Mouse (Mus musculus) olfactory bulb, adult 2 months (tissue): ENCODE results near the gene Tmem238l. TPM values are rescaled to one million over a fixed set of nuclear protein-coding genes. Genes with fewer than 3 reads are reported as not detected.

ENCODE experiments used
- H3K27ac ChIP-seq: fragments of 200-500 bp; 2 replicates; pipeline ENCODE4 v1.5.1; 2012; ENCODE audit warnings: low read depth, low read length; ENCODE audit not compliant: insufficient read depth
- H3K4me1 ChIP-seq: fragments of 200-500 bp; 2 replicates; pipeline ENCODE4 v1.6.1; 2012; ENCODE audit warnings: low read length; ENCODE audit not compliant: control insufficient read depth, insufficient read depth
- H3K4me3 ChIP-seq: fragments of 200-500 bp; 2 replicates; pipeline ENCODE4 v1.5.1; 2012; ENCODE audit warnings: mild to moderate bottlenecking, low read depth, low read length, moderate library complexity; ENCODE audit not compliant: insufficient read depth
- CTCF ChIP-seq: fragments of 200-500 bp; IDR thresholded peaks from 2 replicates; pipeline ENCODE4 v1.5.1; 2012; ENCODE audit warnings: low read depth, mild to moderate bottlenecking, low read length, moderate library complexity; ENCODE audit not compliant: insufficient read depth
- POLR2A ChIP-seq: fragments of 200-500 bp; IDR thresholded peaks from 2 replicates; pipeline ENCODE4 v1.6.1; 2012; ENCODE audit warnings: mild to moderate bottlenecking, low read depth, low read length, moderate library complexity; ENCODE audit not compliant: insufficient read depth
- WGBS: fragments of 180-500 bp; shearing (Covaris S2); methylation state at CpG from one replicate; pipeline ENCODE4 v1.1.7; 2018; 5-methylcytosine and 5-hydroxymethylcytosine counted together
- polyA plus RNA-seq: library from polyadenylated mRNA; stranded (reverse); fragments of >200 nt; gene quantifications from 2 replicates; pipeline ENCODE4 v1.2.4, GENCODE M21; 2012; ENCODE audit warnings: low replicate concordance; ENCODE audit not compliant: missing spikeins, insufficient read depth, insufficient read length

Gene Tmem238l
- not detected in 2 replicates for polyA plus RNA-seq

- WGBS: 61% methylated on average over 9 of the region's 9 CpGs
- no peak within 1 kb of the TSS for H3K4me3 ChIP-seq
- no peak within 1 kb of the TSS for H3K27ac ChIP-seq
- no peak for TF ChIP-seq CTCF
- H3K4me1 ChIP-seq: no peaks in the 10 kb centered on the region
These were observed at the start of gene Tmem238l for GRCm38 (mm10) chr11:66956303-66956702. TSS of gene Tmem238l (plus strand) at chr11:66956638.

- H3K27ac ChIP-seq: no peak within 1 kb of the TSS
- WGBS: 60% methylated on average over 10 of the region's 10 CpGs
- TF ChIP-seq CTCF: no peak
- TF ChIP-seq POLR2A: no peak
- H3K4me3 ChIP-seq: no peak within 1 kb of the TSS
- H3K4me1 ChIP-seq: no peaks in the 10 kb centered on the region
These were observed 44.6 kb upstream of the Tmem238l start, which contains the start of gene Pirt for GRCm38 (mm10) chr11:66911811-66912210. TSS of gene Pirt (plus strand) at chr11:66911981.

DNA sequence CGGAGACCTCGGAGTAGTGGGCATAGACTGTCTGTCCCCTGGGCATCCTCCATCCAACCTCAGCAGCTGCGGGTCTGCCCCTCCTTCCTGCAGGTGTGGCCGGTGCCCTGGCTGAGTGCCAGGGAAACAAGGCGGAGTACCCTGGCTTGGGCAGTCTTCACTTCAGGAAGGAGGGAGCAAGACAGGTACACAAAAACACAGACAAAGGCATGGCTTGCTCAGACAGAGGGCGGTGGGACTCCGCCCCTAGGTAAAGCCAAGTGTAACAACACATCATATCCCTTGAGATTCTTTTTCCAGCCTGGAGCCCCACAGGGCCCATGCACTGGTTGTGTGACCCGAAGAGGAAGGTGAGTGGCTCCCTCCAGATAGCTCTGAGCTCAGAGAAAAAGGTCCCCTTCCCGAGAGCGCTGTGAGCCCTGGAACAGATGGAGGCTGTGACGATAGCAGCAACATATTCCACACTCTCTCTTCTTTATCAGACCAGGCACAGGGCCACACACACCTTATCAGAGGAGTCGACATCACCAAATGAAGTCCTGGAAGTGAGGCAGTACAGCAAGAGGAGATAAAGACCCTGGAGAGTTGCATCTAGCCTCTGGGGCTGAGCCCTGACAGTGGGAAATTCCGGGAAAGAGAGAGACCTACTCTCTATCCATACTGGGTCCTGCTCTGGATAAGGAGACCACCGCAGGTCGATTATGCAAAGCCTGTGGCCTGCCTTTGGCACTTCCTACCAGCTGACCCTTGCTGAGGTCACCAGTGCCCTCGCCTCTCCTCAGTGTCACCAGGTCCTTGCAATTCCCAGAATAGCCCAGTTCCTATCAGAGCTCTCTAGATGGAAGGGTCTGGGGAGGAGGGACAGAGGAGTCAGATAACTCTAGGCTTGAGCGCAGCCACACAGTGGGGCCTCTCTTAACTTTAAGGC lies 43.6 kb upstream of the Tmem238l start:
- Histone ChIP-seq H3K4me3 (no peak overlapping the region), H3K4me1 (no peaks in the 10 kb centered on the region), H3K27ac (no peak overlapping the region)
- TF ChIP-seq POLR2A: no peak
- no peak for TF ChIP-seq CTCF
- WGBS: 69% methylated on average over 17 of the region's 17 CpGs

DNA sequence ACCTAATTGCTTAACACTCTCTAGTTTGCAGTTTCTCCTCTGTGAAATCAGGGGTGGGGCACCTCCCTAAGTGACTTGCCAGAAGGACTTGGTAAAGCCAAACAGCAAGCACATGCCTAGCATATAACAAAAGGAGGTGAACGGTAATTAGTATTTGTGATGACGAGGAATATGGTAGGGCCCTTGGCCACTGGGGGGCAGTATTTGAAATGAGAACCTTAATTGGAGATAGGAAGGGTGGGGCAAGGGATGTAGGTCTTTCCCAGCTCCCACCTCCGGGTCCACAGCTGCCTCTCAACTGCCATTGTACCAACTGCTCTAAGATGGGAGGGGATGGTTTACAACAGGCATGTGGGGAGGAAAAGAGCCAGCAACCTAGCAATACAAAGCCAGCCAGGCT lies 42.2 kb upstream of the Tmem238l start:
- Histone ChIP-seq H3K27ac (no peak overlapping the region), H3K4me3 (no peak overlapping the region), H3K4me1 (no peaks in the 10 kb centered on the region)
- WGBS: 10% methylated on average over 3 of the region's 3 CpGs
- peak; percentile 30; the same call in 1 of the 2 replicates for TF ChIP-seq CTCF
- TF ChIP-seq POLR2A: no peak

DNA sequence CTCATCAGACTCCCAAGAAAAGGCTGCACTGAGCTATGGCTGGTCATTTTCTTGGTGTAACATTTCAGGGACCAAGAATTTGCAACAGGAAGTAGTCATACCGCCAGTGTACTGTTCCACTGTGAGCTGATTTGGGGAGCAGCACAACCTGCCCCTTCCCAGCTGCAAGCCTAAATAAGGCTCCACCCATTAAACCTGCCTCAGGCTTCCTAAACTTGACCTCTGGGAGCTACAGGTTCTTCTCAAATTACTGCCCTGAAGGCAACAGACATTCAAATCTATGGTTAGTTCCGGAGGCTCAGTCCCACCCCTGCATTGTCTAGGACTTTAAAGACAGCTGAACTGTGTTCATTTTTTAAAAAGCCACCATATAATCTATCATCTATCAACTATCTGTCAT lies 36.4 kb upstream of the Tmem238l start:
- TF ChIP-seq POLR2A: no peak
- TF ChIP-seq CTCF: no peak
- Histone ChIP-seq H3K4me1 (no peaks in the 10 kb centered on the region), H3K4me3 (no peak overlapping the region), H3K27ac (no peak overlapping the region)
- WGBS: 89% methylated on average over 2 of the region's 2 CpGs

- Histone ChIP-seq H3K4me1 (no peaks in the 10 kb centered on the region), H3K4me3 (no peak overlapping the region), H3K27ac (no peak overlapping the region)
- TF ChIP-seq CTCF (no peak), POLR2A (no peak)
- 89% methylated on average over 11 of the region's 11 CpGs for WGBS
These were observed 32.2 kb upstream of the Tmem238l start for GRCm38 (mm10) chr11:66924095-66924823.

DNA sequence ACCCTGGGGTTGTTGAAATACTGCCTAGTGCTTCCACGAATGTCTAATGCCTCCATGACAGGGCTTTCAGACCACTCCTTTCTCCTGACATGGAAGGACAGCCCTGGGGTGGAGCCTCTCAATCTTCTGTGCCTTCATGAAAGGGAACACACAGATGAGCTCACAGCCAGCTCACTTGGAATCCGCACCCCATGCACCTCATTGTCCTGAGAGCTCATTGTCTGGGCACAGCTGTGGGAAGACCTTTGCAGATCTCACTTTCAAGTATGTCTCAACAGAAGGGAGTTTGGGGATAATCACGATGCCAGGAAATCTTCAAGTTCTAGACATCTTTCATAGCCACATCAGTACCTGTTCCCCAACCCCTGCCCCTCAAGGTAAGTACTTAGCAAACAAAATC lies 28.1 kb upstream of the Tmem238l start:
- 72% methylated on average over 3 of the region's 3 CpGs for WGBS
- TF ChIP-seq POLR2A (no peak), CTCF (no peak)

GRCm38 (mm10) chr11:66932827-66933599 lies 23.4 kb upstream of the Tmem238l start:
- no peaks in the 10 kb centered on the region for H3K4me1 ChIP-seq
- H3K4me3 ChIP-seq: no peak overlapping the region
- no peak overlapping the region for H3K27ac ChIP-seq
- 84% methylated on average over 9 of the region's 9 CpGs for WGBS
- TF ChIP-seq CTCF: no peak
- TF ChIP-seq POLR2A: no peak

More for the DNA sequence above, 28.1 kb upstream of the Tmem238l start:
- Histone ChIP-seq H3K4me3 (no peak overlapping the region), H3K4me1 (no peaks in the 10 kb centered on the region), H3K27ac (no peak overlapping the region)
